Mouse (Mus musculus) urinary bladder, adult 18-20 months (tissue): ENCODE results near the gene Gng2.

Experiments
- DNase-seq, 2 experiments: peaks; one replicate each; pipeline ENCODE4 v3.0.0; 2022; ENCODE audit warnings: low spot score in 2 of 2, mixed read lengths in 2 of 2

The Gng2 gene

GRCm38 (mm10) chr14:19977271-19978024 lies at the start of gene Gng2:
TSS of gene Gng2 (minus strand) at chr14:19977627.
- no peak for DNase-seq

DNA sequence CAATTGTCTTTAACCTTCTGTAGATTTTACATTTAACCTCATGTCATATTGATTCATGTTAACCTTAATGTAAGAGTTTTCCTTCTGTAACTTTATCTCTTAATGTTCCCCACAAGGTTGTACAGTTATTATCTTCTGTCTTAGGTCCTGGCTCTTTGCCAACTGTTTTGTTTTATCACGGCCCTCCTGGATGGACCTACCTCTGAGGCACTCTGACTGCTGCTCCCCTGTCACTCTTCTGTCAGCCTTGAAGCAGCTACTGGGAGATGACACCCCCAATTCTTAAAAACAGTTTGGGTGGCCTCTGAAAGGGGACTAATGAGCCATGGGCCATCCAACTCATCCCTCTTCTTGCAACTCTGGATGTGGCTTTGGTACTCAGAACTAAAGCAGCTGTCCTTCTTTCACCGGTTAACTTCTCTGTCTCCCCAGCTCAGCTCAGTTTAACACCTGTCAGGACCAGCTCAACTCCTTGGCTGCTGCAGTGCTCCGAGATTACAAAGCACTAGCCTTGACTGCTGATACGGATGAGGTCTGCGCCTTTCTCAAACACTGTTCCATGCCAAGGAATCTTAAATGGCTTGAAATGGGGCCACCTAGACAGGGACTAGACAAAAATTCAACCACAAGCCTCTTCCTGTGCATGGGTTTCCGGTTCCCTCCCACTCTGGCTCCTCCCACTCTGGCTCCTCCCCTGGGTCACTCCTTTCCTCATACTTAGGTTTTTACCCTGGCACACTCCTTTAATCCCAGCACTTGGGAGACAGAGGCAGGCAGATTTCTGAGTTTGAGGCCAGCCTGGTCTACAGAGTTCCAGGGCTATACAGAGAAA lies 47.7 kb upstream of the Gng2 start:
- no peak for DNase-seq

DNA sequence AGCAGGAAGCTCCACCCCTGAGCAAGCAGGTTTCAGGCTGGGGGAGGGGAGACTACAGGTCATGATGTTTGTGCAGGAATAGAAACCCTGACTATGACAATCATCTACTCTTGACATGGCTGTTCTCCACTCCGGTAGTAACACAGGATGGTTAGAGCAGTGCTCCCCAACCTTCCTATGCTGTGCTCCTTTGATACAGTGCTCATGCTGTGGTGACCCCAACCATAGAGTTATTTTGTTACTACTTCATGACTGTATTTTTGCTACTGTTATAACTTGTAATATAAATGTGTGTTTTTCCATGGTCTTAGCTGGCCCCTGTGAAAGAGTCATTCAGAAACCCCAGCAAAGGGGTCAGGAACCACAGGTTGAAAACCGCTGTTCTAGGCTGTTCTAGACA lies 46.5 kb upstream of the Gng2 start:
- no peak for DNase-seq

DNA sequence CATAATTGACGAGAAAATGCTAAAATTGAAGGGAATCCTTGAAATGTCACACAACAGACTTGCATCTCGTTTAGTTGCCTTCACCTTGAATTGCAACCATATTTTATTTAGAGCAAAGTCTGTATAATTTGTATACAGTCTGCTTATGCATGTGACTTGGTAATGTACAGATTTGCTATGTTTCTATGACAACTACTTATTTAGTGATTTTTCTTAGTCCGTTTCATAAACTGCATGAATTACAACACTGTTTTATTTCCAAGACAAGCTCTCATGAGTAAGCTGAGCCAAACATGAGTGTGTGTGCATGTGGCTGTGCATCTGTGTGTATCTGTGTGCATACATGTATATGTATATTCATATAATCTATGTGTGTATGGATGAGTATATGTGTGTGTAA lies 42.1 kb upstream of the Gng2 start:
- no peak for DNase-seq

DNA sequence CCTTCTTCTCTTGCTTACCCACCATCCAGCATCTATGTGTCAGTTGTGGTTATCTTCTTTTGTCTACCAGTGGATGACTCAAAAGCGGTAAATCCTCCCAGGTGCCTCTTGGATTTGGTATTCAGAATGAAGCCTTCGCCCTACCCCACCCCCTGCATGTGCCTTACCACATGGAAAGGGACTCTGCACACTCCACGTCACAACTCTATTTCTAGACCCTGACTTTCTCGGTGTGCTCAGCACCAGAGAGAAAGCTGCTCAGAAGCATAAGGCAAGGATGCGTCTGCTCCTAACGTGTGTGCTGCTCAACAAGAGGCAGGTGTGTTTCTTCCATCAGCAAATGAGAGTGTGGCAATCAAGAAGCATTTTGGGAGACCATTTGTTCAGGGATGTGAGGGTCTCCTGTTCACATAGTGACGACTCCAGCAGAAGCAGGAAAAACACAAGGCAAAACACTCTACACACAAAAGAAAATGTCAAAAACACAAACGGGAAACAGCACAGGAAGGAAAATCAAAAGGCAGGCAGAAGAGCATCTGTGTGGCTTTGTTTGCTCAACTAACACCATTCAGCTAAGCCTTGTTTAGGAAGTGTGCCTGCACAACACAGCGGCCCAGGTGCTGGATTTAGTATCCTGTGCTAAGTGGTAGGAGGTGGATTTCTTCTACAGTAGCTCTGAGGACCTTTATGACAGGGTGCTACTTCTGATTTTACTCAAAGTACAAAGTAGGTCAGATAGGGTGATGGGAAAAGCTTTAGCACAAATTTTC lies 35.3 kb upstream of the Gng2 start:
- DNase-seq = no peak

- no peak for DNase-seq
Observed at GRCm38 (mm10) chr14:20007446-20007845, 30.0 kb upstream of the Gng2 start.

DNA sequence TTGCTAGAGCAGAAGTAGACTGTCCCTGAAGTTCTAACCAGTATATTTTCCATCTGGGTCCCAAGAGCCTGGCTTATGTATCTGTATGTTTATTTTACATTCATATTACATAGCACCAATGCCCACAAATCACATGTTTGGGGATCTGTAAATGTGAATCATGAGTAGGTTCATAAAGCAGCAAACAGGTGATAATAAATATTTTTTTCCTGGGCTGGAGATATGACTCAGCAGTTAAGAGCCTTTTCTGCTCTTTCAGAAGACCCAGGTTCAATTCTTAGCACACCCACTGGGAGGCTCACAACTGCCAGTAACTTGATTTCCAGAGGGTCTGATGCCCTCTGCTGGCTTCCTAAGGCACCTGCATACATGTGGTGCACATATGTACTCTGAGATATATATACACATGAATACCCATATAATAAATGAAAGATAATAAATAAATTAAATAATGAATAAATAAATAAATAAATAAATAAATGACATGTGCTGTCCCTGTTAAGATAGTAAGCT lies 27.4 kb upstream of the Gng2 start:
- DNase-seq = no peak

GRCm38 (mm10) chr14:19996853-19997252 lies 19.4 kb upstream of the Gng2 start:
- DNase-seq = no peak

GRCm38 (mm10) chr14:19995943-19996342 lies 18.5 kb upstream of the Gng2 start:
- no peak for DNase-seq

- DNase-seq = no peak
Observed at GRCm38 (mm10) chr14:19994068-19994467, 16.6 kb upstream of the Gng2 start.

GRCm38 (mm10) chr14:19993570-19993883 lies 16.1 kb upstream of the Gng2 start:
- no peak for DNase-seq

DNA sequence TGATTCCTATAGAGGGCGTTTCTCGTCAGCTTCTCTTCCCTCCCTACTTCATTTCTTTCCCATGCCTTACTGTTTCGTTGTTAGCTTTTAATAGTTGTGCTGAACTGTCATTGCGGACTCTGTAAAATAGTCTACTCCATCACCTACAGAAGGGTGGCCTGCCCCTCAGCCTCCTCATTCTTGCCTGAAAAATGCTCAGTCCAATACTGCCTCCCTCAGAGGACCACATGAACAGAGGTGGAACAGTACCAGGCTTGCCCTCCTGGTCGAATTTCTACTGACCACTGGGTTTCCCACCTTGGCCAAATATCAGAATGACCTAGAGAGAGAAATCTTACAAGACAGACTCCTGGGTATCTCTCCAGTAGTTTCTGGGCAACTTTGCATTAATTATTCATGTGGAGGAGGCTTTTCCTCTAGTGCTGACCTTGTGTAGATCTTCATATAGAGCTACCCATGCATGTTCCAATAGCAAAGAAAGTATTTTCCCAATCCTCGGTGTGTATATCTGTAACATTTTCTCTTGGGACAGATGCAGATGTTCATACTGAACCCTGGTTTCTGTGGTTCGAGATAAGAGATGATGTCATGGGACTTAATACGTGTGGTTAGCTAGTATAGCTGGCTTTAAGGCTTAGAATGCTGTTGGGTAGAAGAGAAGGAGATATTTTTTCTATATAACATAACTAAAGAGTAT lies 15.6 kb upstream of the Gng2 start:
- no peak for DNase-seq

- no peak for DNase-seq
Observed at GRCm38 (mm10) chr14:19991861-19992260, 14.4 kb upstream of the Gng2 start.

DNA sequence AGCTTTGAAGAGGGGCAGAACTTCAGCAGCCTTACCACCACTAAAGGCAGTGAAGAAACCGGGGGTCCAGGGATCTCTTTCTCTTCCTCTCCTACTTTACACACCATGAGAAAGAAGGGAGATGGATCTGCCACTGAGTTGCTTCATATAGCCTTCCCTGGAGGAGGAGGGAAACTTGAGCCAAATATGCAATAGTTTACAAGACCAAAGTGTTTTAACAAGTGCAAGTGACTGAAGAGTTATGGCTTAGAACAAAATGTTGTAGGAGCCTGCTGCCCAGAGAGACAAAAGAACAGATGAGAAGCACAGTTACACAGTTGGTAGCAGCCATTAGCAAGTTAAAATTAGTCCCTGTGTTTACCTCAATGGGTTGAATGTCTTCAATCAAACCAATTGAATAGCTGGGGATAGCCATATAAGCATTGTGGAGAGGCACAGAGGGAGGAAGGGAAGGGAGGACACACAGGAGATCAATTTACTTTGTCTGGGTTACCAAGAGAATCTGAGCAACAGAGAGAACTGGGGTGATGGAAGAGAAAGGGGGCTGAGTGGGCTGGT lies 13.1 kb upstream of the Gng2 start:
- no peak for DNase-seq

- DNase-seq = no peak
Observed at GRCm38 (mm10) chr14:19988410-19988809, 11.0 kb upstream of the Gng2 start.

GRCm38 (mm10) chr14:19987358-19987834 lies 10.0 kb upstream of the Gng2 start:
- DNase-seq = no peak

DNA sequence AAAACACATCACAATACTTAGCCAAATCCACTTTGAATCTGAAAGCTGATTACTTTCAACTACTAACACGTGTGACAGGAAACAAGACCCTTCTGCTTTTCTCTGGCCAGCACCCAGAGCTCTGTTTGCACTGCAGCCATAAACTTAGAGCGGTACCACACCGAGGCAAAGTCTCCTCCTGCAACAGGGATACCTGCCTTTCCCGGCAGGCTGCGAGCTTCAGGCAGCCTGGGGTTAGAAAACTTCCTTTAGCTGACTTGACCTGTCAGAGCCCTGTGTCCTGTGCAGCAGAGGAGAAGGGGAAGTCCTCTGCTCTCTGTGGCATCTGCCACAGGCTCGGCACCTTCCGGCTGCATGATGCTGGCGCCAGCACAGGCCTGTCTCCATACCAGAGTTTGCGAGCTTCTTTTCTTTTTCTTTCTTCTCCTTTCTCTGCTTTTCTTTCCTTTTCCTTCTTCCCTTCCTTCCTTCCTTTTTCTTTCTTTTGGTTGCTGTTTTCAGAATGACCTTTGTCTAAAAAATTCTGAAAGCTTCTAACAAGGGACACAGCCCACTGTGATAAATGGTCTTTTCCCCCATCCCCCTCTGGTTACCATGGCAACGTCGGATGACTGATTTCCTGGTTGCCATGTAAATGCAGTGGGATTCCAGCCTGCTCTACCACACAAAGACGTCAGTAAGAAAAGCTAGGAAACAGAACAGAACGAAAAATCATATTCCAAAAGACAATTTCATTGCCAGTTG lies 9.4 kb upstream of the Gng2 start:
- DNase-seq = no peak

DNA sequence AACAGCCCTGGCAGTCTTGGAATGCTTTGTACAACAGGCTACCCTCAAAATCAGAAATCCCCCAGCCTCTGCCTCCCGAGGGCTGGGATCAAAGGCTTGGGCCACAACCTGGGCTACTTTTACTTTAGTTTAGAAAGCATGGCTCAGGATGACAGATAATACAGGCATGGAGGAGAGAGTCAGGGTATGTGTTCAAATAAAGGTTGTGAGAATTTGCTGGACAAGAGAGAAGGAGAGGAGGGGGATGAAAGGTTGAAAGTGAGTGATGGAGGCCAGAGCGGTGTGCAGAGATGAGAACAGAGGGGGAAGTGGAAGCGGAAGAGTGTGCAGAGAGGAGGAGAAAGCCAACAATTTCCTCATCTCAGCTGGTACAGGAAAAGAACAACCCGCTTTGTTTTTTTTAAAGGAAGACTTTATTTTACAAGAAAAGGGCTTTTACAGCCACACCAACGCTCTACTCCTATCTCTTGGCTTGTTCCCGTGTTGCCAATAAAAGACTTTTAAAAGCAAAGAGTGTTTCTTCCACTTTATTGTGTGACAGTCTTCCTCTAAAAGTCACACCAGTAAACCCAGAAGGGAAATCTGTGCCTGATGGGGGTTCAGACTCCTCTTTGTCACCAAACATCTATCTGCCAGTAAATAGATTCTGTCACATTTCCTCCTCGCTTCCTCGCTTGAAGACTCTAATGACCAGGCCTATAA lies 8.6 kb upstream of the Gng2 start:
- DNase-seq = no peak

DNA sequence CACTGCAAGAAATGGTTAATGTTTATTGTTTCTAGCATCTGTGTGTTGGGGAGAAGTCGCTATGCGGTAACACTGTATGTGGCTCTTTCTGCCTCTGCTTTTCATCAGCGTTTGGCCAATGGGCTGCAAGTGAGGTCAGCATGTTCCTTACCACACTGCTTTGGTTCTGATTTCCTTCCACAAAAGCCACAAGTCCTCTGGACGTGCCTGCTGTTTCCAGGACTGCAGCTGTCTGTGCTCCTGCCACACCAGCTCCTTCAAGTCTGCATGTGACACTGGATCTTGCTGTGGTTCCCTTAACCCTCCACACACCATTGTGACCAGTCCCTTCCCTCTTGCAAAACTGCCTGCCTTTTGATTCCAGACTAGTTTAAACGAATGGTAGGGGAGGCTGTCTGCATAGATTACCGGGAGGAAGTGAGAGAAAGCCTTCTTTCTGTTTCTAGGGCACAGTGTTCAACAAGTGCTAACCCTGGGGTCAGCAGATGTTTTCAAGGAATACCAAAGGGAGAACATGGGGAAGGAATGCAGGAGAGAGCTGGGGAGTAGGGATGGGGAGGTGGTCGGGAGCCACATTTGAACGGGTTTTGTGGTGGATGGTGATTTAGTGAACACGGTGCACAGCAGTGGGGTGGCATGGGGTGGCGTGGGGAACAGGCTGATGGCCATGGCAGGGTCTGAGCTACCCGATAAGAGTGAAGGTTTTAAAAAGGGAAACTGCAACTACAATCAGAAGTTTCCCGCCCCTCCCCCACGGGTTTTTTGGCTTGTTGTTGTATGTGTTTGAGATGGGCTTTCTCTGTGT lies 7.9 kb upstream of the Gng2 start:
- no peak for DNase-seq
